Mouse (Mus musculus) MEL (cell line): ENCODE results near the gene Ip6k3.
A peak's percentile ranks its signal among the peaks of the same experiment; 100 is the strongest.

Source experiments
- CHD1 ChIP-seq: IDR thresholded peaks from 2 replicates; pipeline ENCODE4 v1.6.1; 2012; ENCODE audit warnings: low read depth, mild to moderate bottlenecking, inconsistent platforms, low read length, improper control_type of control experiment
- CHD2 ChIP-seq: IDR thresholded peaks from 2 replicates; pipeline ENCODE4 v1.6.1; 2011; ENCODE audit warnings: low read length, improper control_type of control experiment
- CTCF ChIP-seq, 3 experiments: IDR thresholded peaks in 2 of 3; conservative IDR thresholded peaks in 1 of 3; 2 replicates each; pipeline ENCODE4 v1.5.1; 2011 to 2012; ENCODE audit warnings: low read length in 3 of 3, low read depth in 2 of 3, mild to moderate bottlenecking in 2 of 3, improper control_type of control experiment in 1 of 3, inconsistent platforms in 1 of 3, mixed read lengths in 1 of 3, moderate library complexity in 1 of 3; ENCODE audit not compliant: control insufficient read depth in 1 of 3, insufficient read depth in 1 of 3, poor library complexity in 1 of 3, severe bottlenecking in 1 of 3
- EP300 ChIP-seq, 2 experiments: IDR thresholded peaks; 2 replicates each; pipeline ENCODE4 v1.6.1; 2011; ENCODE audit warnings: improper control_type of control experiment in 2 of 2, low read length in 2 of 2, low read depth in 1 of 2, mild to moderate bottlenecking in 1 of 2
- ETS1 ChIP-seq: IDR thresholded peaks from 2 replicates; pipeline ENCODE4 v1.6.1; 2012; ENCODE audit warnings: low read depth, mild to moderate bottlenecking, inconsistent platforms, low read length, improper control_type of control experiment, moderate library complexity
- GATA1 ChIP-seq: IDR thresholded peaks from 2 replicates; pipeline ENCODE4 v1.6.1; 2011; ENCODE audit warnings: low read depth, low read length, improper control_type of control experiment
- MAZ ChIP-seq: IDR thresholded peaks from 2 replicates; pipeline ENCODE4 v1.6.1; 2012; ENCODE audit warnings: low read depth, mild to moderate bottlenecking, inconsistent platforms, low read length, improper control_type of control experiment
- MYC ChIP-seq: IDR thresholded peaks from 2 replicates; pipeline ENCODE4 v1.6.1; 2011; ENCODE audit warnings: low read depth, mild to moderate bottlenecking, low read length, improper control_type of control experiment, moderate library complexity
- POLR2A ChIP-seq, 2 experiments: IDR thresholded peaks; 2 replicates each; pipeline ENCODE4 v1.6.1; 2011 to 2012; ENCODE audit warnings: low read length in 2 of 2, mild to moderate bottlenecking in 2 of 2, control low read depth in 1 of 2, improper control_type of control experiment in 1 of 2, low read depth in 1 of 2, moderate library complexity in 1 of 2; ENCODE audit not compliant: control insufficient read depth in 1 of 2, insufficient read depth in 1 of 2, poor library complexity in 1 of 2
- POLR2AphosphoS5 ChIP-seq: IDR thresholded peaks from 2 replicates; pipeline ENCODE4 v1.6.1; 2012; ENCODE audit warnings: low read depth, borderline replicate concordance, mild to moderate bottlenecking, inconsistent platforms, low read length, moderate library complexity, mixed read lengths
- RCOR1 ChIP-seq: IDR thresholded peaks from 2 replicates; pipeline ENCODE4 v1.6.1; 2012; ENCODE audit warnings: low read depth, mild to moderate bottlenecking, inconsistent platforms, low read length, improper control_type of control experiment
- ZKSCAN1 ChIP-seq: IDR thresholded peaks from 2 replicates; pipeline ENCODE4 v1.6.1; 2012; ENCODE audit warnings: low read depth, mild to moderate bottlenecking, inconsistent platforms, low read length, improper control_type of control experiment, moderate library complexity

- no peak for TF ChIP-seq RCOR1
- no peak for TF ChIP-seq POLR2A (IDR thresholded peaks at IDR 0.05; ENCODE audit: control insufficient read depth in 1 of 2, insufficient read depth in 1 of 2, low read depth in 1 of 2, low read length in 2 of 2, poor library complexity in 1 of 2)
- TF ChIP-seq ETS1: no peak
- TF ChIP-seq EP300 (IDR thresholded peaks at IDR 0.05; ENCODE audit: low read depth in 1 of 2, low read length in 2 of 2): no peak
- no peak for TF ChIP-seq CTCF (IDR thresholded peaks at IDR 0.05 in 2 of 3, conservative IDR thresholded peaks at IDR 0.05 in 1 of 3; ENCODE audit: control insufficient read depth in 1 of 3, insufficient read depth in 1 of 3, low read depth in 2 of 3, low read length in 3 of 3, poor library complexity in 1 of 3, severe bottlenecking in 1 of 3)
- no peak for TF ChIP-seq CHD2
- no peak; the same call in 1 of the 2 replicates for TF ChIP-seq POLR2AphosphoS5
- no peak for TF ChIP-seq GATA1
- no peak for TF ChIP-seq ZKSCAN1
- no peak for TF ChIP-seq MAZ
- TF ChIP-seq MYC: peak; percentile 50; the same call in 1 of the 2 replicates
- no peak for TF ChIP-seq CHD1
These were observed 33.4 kb downstream of the Ip6k3 start for GRCm38 (mm10) chr17:27134187-27134586.
